ENCODE assay signal across 7 mouse cellular contexts in genomic region chr1:171631447-171631846, GRCm38 (mm10). TPM values are rescaled to one million over a fixed set of nuclear protein-coding genes. Genes with fewer than 3 reads are reported as not detected.
DNase-seq lines count a peak whose midpoint lies in the region; ATAC-seq lines count a peak whose summit lies in the region.

No protein-coding gene starts in this region.

- DNase-seq in layer of hippocampus, adult 18-20 months (ENCODE audit: low spot score in 2 of 2) = peak; percentile 16 to 45
- DNase-seq in layer of hippocampus, postnatal 25 days (ENCODE audit: extremely low spot score in 1 of 2, low spot score in 1 of 2) = no peak
- DNase-seq in Muller cell, postnatal 12 days (ENCODE audit: inconsistent ontology term) = peak; percentile 6
- DNase-seq in heart, adult 8-10 months (ENCODE audit: low spot score) = peak; percentile 62
- DNase-seq in ovary, postnatal 36 days (ENCODE audit: low spot score) = no peak
- no peak for DNase-seq in ovary, postnatal 14 days (ENCODE audit: low spot score)

- peak; percentile 61; the same call in 1 of the 2 replicates for ATAC-seq in megakaryocyte-erythroid progenitor cell, adult 5-6 weeks (replicated peaks; ENCODE audit: low FRiP score, low TSS enrichment, poor library complexity, severe bottlenecking)

RNA-seq across cellular contexts. Expression of gene Slamf7, which starts 21.4 kb away (rescaled TPM):
- not detected for total RNA-seq in layer of hippocampus, adult 18-20 months (2021)
- total RNA-seq in layer of hippocampus, postnatal 25 days (2021) = not detected
- total RNA-seq in heart, adult 8-10 months (2022) = under 1 TPM; 0.16 to 0.32 (median 0.28) TPM
- total RNA-seq in megakaryocyte-erythroid progenitor cell, adult 5-6 weeks (2014; fragmentation: Nextera tagmentation) = 3.8 and 6.5 TPM in 2 replicates
- 1.6 and 3.7 TPM in 2 replicates for total RNA-seq in megakaryocyte-erythroid progenitor cell, adult 5-6 weeks (2017)

RNA-seq across cellular contexts. Expression of gene Ly9, which starts 24.2 kb away (rescaled TPM):
- under 1 TPM; 0.15 to 0.20 TPM for total RNA-seq in layer of hippocampus, adult 18-20 months (2021)
- under 1 TPM in 1 of 2 experiments, not detected in 1; 0.23 TPM for total RNA-seq in layer of hippocampus, postnatal 25 days (2021)
- total RNA-seq in heart, adult 8-10 months (2022) = under 1 TPM; 0.16 to 0.49 (median 0.31) TPM
- 2.1 and 4.1 TPM in 2 replicates for total RNA-seq in megakaryocyte-erythroid progenitor cell, adult 5-6 weeks (2014; fragmentation: Nextera tagmentation)
- total RNA-seq in megakaryocyte-erythroid progenitor cell, adult 5-6 weeks (2017) = 5.3 and 9.6 TPM in 2 replicates

RNA-seq across cellular contexts. Expression of gene Cd48, which starts 50.4 kb away (rescaled TPM):
- total RNA-seq in layer of hippocampus, adult 18-20 months (2021) = under 1 TPM; 0.38 to 0.62 TPM
- under 1 TPM in 1 of 2 experiments, not detected in 1; 0.52 TPM for total RNA-seq in layer of hippocampus, postnatal 25 days (2021)
- total RNA-seq in heart, adult 8-10 months (2022) = 1 to 10 TPM; 1.1 to 2.7 (median 1.6) TPM
- total RNA-seq in megakaryocyte-erythroid progenitor cell, adult 5-6 weeks (2014; fragmentation: Nextera tagmentation) = 26.9 and 36.0 TPM in 2 replicates
- 24.7 and 43.8 TPM in 2 replicates for total RNA-seq in megakaryocyte-erythroid progenitor cell, adult 5-6 weeks (2017)

Comparison
In these comparisons a context has a peak if more than half of its experiments do, and no peak if none do; other contexts are left out.
1. DNase-seq: peak in layer of hippocampus, adult 18-20 months (2 of 2), Muller cell, postnatal 12 days (single experiment) and heart, adult 8-10 months (single experiment); none in layer of hippocampus, postnatal 25 days (0 of 2), ovary, postnatal 36 days (single experiment) and ovary, postnatal 14 days (single experiment).
2. RNA of gene Cd48, which starts 50.4 kb away (total RNA-seq): 24.7 to 43.8 TPM in megakaryocyte-erythroid progenitor cell, adult 5-6 weeks; 1.1 to 2.7 TPM in heart, adult 8-10 months, 0.38 to 0.62 TPM in layer of hippocampus, adult 18-20 months and 0.52 TPM in layer of hippocampus, postnatal 25 days; every median in the first group is over 4 times any median in the second.